Mouse (Mus musculus) stomach, postnatal 0 days (tissue): ENCODE measurements at regions not wholly inside any gene's neighbourhood (a gene's known extent, or its start where the extent isn't known, plus 50 kb on each side); places are given as distances from the start of the nearest gene placed in this dataset.

Experiments
- CTCF ChIP-seq: IDR thresholded peaks from 2 replicates; pipeline ENCODE4 v1.5.1; 2016; ENCODE audit warnings: antibody characterized with exemption, low read depth, mild to moderate bottlenecking, moderate library complexity
- EP300 ChIP-seq: optimal IDR thresholded peaks from 2 replicates; pipeline ENCODE3; 2016; ENCODE audit warnings: antibody characterized with exemption

GRCm38 (mm10) chr17:62178612-62179210 lies 702.4 kb downstream of the Efna5 start:
- TF ChIP-seq CTCF (no peak), EP300 (no peak)
